Mouse (Mus musculus) retina, postnatal 7 days (tissue): Measurements from ENCODE around the gene G2e3.
A peak's percentile ranks its signal among the peaks of the same experiment; 100 is the strongest.

ENCODE experiments used
- DNase-seq: peaks from one replicate; pipeline ENCODE4 v3.0.0-alpha.2; 2012; ENCODE audit warnings: low read depth, low spot score

G2e3 gene

GRCm38 (mm10) chr12:51347988-51348697 is at the start of gene G2e3:
Gene G2e3, plus strand, starts transcription at chr12:51348061.
- peak; percentile 65 for DNase-seq

GRCm38 (mm10) chr12:51323604-51324003 is 24.3 kb upstream of the G2e3 start:
- no peak for DNase-seq

- DNase-seq = no peak
Measured at GRCm38 (mm10) chr12:51326819-51327218, 21.0 kb upstream of the G2e3 start.

GRCm38 (mm10) chr12:51337014-51337413 is 10.8 kb upstream of the G2e3 start:
- DNase-seq = no peak

GRCm38 (mm10) chr12:51346121-51346520 is 1.7 kb upstream of the G2e3 start:
- no peak for DNase-seq

DNA sequence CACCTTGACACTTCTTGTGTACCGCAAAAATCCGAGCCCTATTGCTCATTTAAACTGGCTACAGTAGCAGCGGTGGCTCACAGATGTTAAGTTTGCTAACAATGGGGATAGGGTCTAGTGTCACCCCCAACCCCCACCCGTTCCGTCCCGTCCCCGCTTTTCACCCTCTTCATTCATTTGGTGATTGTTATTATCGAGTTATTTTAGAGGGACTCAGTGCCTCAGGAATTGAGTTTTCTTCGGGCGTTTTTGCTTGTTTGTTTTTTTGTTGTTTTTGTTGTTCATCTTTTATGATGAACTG is 787 bp downstream of the G2e3 start:
- DNase-seq = no peak

GRCm38 (mm10) chr12:51355296-51355695 is 7.4 kb downstream of the G2e3 start:
- no peak for DNase-seq

- DNase-seq = no peak
Measured at GRCm38 (mm10) chr12:51361294-51361693, 13.4 kb downstream of the G2e3 start.

DNA sequence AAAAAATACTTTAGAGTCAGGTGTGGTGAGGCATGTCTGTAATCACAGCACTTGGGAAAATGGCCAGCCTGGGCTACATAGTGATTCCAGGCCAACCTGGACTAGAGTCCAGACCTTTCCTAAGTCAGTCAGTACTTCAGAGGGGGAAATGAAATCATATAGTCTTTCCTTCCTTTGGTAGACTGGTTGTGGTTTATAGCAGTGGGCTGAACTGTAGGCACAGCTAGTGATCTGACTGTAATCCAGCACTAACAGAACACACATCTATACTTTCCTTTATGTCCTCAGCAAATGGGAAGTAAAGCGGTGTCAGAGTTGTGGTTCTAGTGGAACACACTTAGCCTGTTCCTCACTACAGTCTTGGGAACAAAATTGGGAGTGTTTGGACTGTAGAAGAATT is 15.0 kb downstream of the G2e3 start:
- no peak for DNase-seq

DNA sequence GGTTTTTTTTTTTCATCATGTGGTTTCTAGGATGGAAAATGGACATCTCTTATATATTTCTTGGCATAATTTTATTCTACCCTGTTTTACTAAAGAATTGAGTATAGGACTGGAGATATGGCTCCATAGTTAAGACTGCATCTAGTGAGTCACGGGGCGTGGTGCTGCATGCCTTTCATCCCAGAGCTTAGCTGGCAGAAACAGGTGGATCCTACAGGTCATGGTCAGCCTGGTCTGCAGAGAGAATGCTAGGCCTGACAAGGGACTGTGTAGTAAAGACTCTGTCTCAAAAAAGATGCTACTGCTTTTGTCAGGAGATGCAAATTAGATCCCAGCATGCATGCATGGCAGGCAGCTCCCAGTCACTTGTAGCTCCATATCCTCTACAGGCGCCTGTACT is 20.6 kb downstream of the G2e3 start:
- no peak for DNase-seq

- peak; percentile 86 for DNase-seq
Measured at GRCm38 (mm10) chr12:51377003-51377887, 29.4 kb downstream of the G2e3 start, which contains the start of gene Scfd1. Gene Scfd1, plus strand, starts transcription at chr12:51377510.

GRCm38 (mm10) chr12:51377888-51378190 is 30.0 kb downstream of the G2e3 start:
- no peak for DNase-seq

- no peak for DNase-seq
Measured at GRCm38 (mm10) chr12:51399871-51400270, 52.0 kb downstream of the G2e3 start.

DNA sequence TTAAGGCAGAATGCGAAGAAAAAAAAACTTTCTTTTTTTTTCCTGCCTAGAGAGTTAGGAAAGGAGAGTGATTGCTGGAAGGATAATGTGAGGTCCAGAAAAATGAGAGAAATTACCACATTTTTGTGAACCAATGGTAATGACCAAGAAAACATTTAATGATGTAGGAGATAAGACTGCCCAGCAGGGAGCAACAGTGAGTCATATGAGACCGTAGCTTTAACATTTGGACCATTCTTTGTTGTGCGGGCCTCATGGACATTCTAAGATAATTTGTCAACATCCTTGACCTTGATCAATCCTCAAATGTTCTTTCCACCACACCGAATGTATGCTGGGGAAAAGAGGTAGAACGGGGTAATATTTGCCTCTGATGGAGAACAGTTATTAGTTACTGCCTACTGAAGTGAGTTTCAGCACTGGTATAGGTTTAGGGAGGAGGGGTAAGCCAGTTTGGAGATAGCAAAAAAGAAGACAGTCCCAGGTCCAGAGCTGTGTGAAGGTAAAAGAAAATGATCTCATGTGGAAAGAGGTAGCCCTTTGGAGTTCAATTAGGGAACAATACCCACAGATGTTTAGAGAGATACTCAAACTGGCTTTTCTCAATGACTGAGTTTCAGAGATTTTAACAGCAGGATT is 54.3 kb downstream of the G2e3 start:
- no peak for DNase-seq

- DNase-seq = no peak
Measured at GRCm38 (mm10) chr12:51403987-51404586, 56.2 kb downstream of the G2e3 start.

- DNase-seq = no peak
Measured at GRCm38 (mm10) chr12:51411362-51411761, 63.5 kb downstream of the G2e3 start.
